In genomic region chr11:77231514-77231913, GRCm38 (mm10) we compare ENCODE assay signal across 13 mouse cellular contexts.
"Had no signal": no experiment of that assay in that cellular context is flagged by ENCODE, and none has a peak within 500 bp of the region (broad histone marks: within the 10 kb centered on the region; RNA-seq: fewer than 3 reads in every experiment).

No protein-coding gene starts in this region.

- H3K9ac ChIP-seq: lung, embryonic 14.5 days; midbrain, embryonic 13.5 days; midbrain, embryonic 15.5 days; neural tube, embryonic 12.5 days had no signal

- H3K27me3 ChIP-seq: megakaryocyte, embryonic 14.5 days; midbrain, embryonic 13.5 days; midbrain, embryonic 15.5 days; neural tube, embryonic 12.5 days had no signal

- H3K4me1 ChIP-seq: midbrain, embryonic 13.5 days; midbrain, embryonic 15.5 days; neural tube, embryonic 12.5 days had no signal

- ATAC-seq: midbrain, embryonic 13.5 days; midbrain, embryonic 15.5 days had no signal

- H3K4me2 ChIP-seq: lung, embryonic 14.5 days; midbrain, embryonic 11.5 days; midbrain, embryonic 13.5 days; midbrain, embryonic 15.5 days; neural tube, embryonic 12.5 days had no signal

- H3K36me3 ChIP-seq: midbrain, embryonic 13.5 days; midbrain, embryonic 15.5 days; neural tube, embryonic 12.5 days had no signal

- H3K9me3 ChIP-seq: megakaryocyte, embryonic 14.5 days; midbrain, embryonic 13.5 days; midbrain, embryonic 15.5 days; neural tube, embryonic 12.5 days had no signal

- H3K4me3 ChIP-seq: megakaryocyte, embryonic 14.5 days; midbrain, embryonic 13.5 days; midbrain, embryonic 15.5 days; neural tube, embryonic 12.5 days had no signal

- H3K27ac ChIP-seq: midbrain, embryonic 13.5 days; midbrain, embryonic 15.5 days; neural tube, embryonic 12.5 days had no signal

- DNase-seq: lung, adult 18-20 months; lung, embryonic 14.5 days; lung, postnatal 10 days; lung, postnatal 4 days; right cerebral cortex, postnatal 14 days; thymus, adult 18-20 months; thymus, postnatal 14 days; thymus, postnatal 36 days had no signal
